Mouse (Mus musculus) midbrain, postnatal 0 days (tissue): ENCODE measurements around the gene Echdc3. TPM values are rescaled to one million over a fixed set of nuclear protein-coding genes. Genes with fewer than 3 reads are reported as not detected.
A peak's percentile ranks its signal among the peaks of the same experiment; 100 is the strongest.

ENCODE experiments used
- ATAC-seq: fragments of 200-750 bp; cut with Nextera tagmentation; 2 replicates; pipeline ENCODE4 v1.8.0; 2017; ENCODE audit warnings: moderate number of reproducible peaks, mild to moderate bottlenecking, moderate TSS enrichment, moderate library complexity; ENCODE audit not compliant: low FRiP score
- DNase-seq: peaks from one replicate; pipeline ENCODE4 v3.0.0-alpha.2; 2015; ENCODE audit warnings: low spot score
- H3K27ac ChIP-seq: fragments of 300-500 bp; sonication (generic); 2 replicates; pipeline ENCODE4 v1.5.1; 2014; ENCODE audit warnings: low read depth, mild to moderate bottlenecking, low read length, mixed read lengths
- H3K27me3 ChIP-seq: fragments of 300-500 bp; sonication (generic); 2 replicates; pipeline ENCODE4 v1.6.1; 2014; ENCODE audit warnings: low read length, control low read depth, mixed read lengths; ENCODE audit not compliant: insufficient read depth
- H3K36me3 ChIP-seq: fragments of 300-500 bp; sonication (generic); 2 replicates; pipeline ENCODE4 v1.6.1; 2014; ENCODE audit warnings: low read length, control low read depth, mixed read lengths; ENCODE audit not compliant: insufficient read depth
- H3K4me1 ChIP-seq: fragments of 300-500 bp; sonication (generic); 2 replicates; pipeline ENCODE4 v1.6.1; 2014; ENCODE audit warnings: mild to moderate bottlenecking, control low read depth, antibody characterized with exemption, low read length, mixed read lengths; ENCODE audit not compliant: insufficient read depth
- H3K4me2 ChIP-seq: fragments of 300-500 bp; sonication (generic); 2 replicates; pipeline ENCODE4 v1.6.1; 2014; ENCODE audit warnings: low read depth, mild to moderate bottlenecking, low read length, mixed read lengths; ENCODE audit not compliant: poor library complexity, severe bottlenecking
- H3K4me3 ChIP-seq: fragments of 300-500 bp; sonication (generic); 2 replicates; pipeline ENCODE4 v1.5.1; 2014; ENCODE audit warnings: low read depth, mild to moderate bottlenecking, low read length, moderate library complexity
- H3K9ac ChIP-seq: fragments of 300-500 bp; sonication (generic); replicated peaks from 2 replicates; pipeline ENCODE4 v1.6.1; 2014; ENCODE audit warnings: mild to moderate bottlenecking, low read length, moderate library complexity, mixed read lengths; ENCODE audit not compliant: poor library complexity, severe bottlenecking
- H3K9me3 ChIP-seq: fragments of 300-500 bp; sonication (generic); 2 replicates; pipeline ENCODE4 v1.6.1; 2016; ENCODE audit warnings: low read length, control low read depth
- CTCF ChIP-seq: IDR thresholded peaks from 2 replicates; pipeline ENCODE4 v1.5.1; 2016; ENCODE audit warnings: antibody characterized with exemption, mild to moderate bottlenecking
- WGBS: fragments of 180-500 bp; shearing (Covaris S2); extraction: QIAGEN DNeasy Blood & Tissue Kit; methylation state at CpG from one replicate; pipeline ENCODE4 v1.1.7; 2014; 5-methylcytosine and 5-hydroxymethylcytosine counted together
- polyA plus RNA-seq: library from polyadenylated mRNA; unstranded; fragments of >200 nt; fragmentation: Nextera tagmentation; extraction: Ambion mirVana; gene quantifications from 2 replicates; pipeline ENCODE4 v1.2.1, GENCODE M21; 2015
- total RNA-seq: library from RNA; depleted of rRNA; stranded (reverse); fragments of >200 nt; gene quantifications from 2 replicates; pipeline ENCODE4 v1.2.3, GENCODE M21; 2014

Echdc3 gene
- total and polyA plus RNA-seq, 2 experiments from 2014 or later = 1.0 to 1.5 TPM

DNA sequence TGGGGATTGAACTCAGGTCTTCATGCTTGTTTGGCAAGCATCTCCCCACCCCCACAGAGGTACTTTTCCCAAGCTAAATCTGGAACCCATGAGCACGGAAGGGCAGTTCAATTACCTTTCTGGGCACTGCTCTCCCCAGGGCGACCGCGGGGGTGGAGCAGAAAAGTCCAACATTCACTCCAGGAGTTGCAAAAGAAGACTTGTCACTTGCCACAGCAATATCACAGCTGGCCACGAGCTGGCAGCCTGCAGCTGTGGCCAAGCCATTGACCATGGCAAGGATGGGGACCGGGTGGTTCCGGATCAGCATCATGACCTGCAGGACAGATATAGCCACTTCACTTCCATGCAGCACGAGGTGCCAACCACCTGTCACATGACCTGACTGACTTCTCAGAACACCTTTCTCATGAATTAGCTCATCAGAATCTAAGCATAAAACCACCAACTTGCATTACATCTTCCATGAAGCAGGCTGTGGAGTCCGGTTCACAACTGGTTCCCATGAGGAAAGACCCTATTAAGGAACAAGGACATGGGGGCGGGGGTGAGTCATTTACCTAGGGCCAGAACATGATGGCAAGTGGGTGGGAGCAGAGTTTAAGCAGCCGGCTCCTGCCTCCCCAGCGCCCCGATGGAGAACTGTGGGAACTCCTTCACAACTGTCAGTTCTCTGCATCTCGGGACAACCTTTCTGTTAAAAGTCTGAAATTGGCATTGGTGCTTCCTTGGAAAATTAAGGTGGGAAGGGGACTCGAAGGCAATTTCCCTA is 17.2 kb downstream of the Echdc3 start:
- Histone ChIP-seq H3K9me3 (no peaks in the 10 kb centered on the region), H3K36me3 (no peaks in the 10 kb centered on the region), H3K4me3 (no peak overlapping the region), H3K27ac (no peak overlapping the region), H3K9ac (no peak overlapping the region), H3K27me3 (no peaks in the 10 kb centered on the region), H3K4me2 (no peak overlapping the region), H3K4me1 (peaks cover 9% of the 10 kb centered on the region)
- DNase-seq (no peak), ATAC-seq (no peak)
- TF ChIP-seq CTCF = peak; percentile 14; the same call in 1 of the 2 replicates
- 72% methylated on average over 15 of the region's 15 CpGs for WGBS

DNA sequence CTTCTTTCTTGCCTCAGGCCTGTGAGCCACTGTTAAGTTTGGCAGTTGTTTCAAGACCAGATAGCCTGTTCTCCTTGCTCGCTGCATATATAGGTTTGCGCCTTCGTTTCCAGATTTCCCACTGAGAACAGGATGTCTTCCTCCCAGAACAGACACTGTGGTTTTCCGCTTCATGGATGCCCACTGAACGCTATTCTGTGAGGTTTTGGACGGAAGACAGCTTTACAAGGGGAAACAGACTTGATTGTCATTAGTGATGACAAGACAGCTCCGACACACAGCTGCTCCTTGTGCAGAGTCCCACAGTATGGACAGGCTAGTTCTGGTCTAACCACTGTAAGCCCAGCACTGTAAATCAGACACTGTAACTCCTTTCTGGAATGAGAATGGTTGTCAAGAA is 18.3 kb downstream of the Echdc3 start:
- no peak overlapping the region for H3K4me3 ChIP-seq
- 66% methylated on average over 7 of the region's 7 CpGs for WGBS
- H3K27me3 ChIP-seq = no peaks in the 10 kb centered on the region
- DNase-seq (peak; percentile 27), ATAC-seq (no peak)
- no peaks in the 10 kb centered on the region for H3K9me3 ChIP-seq
- no peak for TF ChIP-seq CTCF
- H3K4me1 ChIP-seq = peaks cover 9% of the 10 kb centered on the region
- no peak overlapping the region for H3K4me2 ChIP-seq
- no peak overlapping the region for H3K9ac ChIP-seq
- no peaks in the 10 kb centered on the region for H3K36me3 ChIP-seq
- H3K27ac ChIP-seq = no peak overlapping the region

DNA sequence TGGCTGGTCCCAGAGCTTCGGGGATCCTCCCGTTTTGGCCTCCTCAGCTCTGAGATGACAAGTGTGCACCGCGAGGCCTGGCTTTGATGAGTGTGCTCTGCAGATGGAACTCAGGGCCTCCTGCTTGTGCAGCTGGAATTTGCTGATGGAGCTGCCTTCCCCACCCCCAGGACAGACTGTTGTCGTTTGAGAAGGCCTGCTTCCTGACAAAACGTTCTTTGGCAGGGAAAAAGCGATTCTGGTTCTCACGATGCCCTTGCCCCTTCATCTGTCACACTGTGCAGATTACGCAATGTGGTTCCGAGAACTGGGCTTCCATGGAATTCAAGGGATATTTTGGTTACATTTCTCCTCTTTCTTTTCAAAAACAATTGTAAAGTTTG is 19.3 kb downstream of the Echdc3 start:
- H3K9ac ChIP-seq = no peak overlapping the region
- no peak for DNase-seq
- peaks cover 9% of the 10 kb centered on the region for H3K4me1 ChIP-seq
- 68% methylated on average over 10 of the region's 10 CpGs for WGBS
- H3K27me3 ChIP-seq = no peaks in the 10 kb centered on the region
- no peaks in the 10 kb centered on the region for H3K9me3 ChIP-seq
- no peak overlapping the region for H3K27ac ChIP-seq
- H3K36me3 ChIP-seq = no peaks in the 10 kb centered on the region
- H3K4me2 ChIP-seq = no peak overlapping the region
- H3K4me3 ChIP-seq = no peak overlapping the region
- no peak for TF ChIP-seq CTCF
- ATAC-seq = no peak

DNA sequence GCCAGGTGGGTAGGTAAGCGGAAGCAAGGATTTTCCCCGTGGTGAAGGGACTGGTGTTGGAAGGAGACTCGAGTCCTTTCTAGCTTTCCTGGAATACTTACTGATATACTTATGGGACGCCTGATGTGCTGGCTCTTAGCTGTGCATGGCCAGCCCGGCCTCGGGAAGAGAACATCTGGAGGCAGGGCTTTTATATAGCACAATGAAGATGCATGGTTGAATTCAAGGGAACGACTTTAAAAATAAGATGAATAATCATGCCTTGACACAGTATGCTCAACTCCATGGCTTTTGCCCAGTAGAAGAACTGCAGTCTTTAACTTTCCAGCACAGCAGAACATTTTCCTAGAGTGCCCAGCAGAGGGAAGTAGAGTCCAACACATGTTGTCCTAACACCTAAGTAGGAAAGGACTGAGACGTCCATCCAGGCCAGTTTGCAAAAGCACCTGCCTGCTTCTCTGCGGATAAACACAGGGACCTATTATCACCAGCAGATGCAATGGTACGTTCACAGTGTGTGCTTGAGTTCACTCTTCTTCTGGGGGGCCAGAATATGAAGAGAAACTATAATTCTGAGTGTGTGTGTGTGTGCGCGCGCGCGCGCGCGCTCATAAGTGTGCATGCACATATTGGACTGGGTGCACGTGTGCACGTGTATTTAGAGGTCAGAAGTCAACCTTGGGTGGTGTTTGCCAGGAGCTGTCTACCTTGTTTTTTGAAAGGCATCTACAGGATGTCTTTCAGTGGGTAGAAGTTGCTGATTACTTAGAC is 19.8 kb downstream of the Echdc3 start:
- peak; percentile 93 for DNase-seq
- ATAC-seq = peak; percentile 48; the same call in 1 of the 2 replicates
- H3K27me3 ChIP-seq = no peaks in the 10 kb centered on the region
- no peak overlapping the region for H3K4me3 ChIP-seq
- peaks cover 9% of the 10 kb centered on the region for H3K4me1 ChIP-seq
- no peak overlapping the region for H3K27ac ChIP-seq
- peak; percentile 93 for TF ChIP-seq CTCF
- H3K4me2 ChIP-seq = no peak overlapping the region
- no peaks in the 10 kb centered on the region for H3K36me3 ChIP-seq
- 73% methylated on average over 20 of the region's 20 CpGs for WGBS
- no peak overlapping the region for H3K9ac ChIP-seq
- no peaks in the 10 kb centered on the region for H3K9me3 ChIP-seq

DNA sequence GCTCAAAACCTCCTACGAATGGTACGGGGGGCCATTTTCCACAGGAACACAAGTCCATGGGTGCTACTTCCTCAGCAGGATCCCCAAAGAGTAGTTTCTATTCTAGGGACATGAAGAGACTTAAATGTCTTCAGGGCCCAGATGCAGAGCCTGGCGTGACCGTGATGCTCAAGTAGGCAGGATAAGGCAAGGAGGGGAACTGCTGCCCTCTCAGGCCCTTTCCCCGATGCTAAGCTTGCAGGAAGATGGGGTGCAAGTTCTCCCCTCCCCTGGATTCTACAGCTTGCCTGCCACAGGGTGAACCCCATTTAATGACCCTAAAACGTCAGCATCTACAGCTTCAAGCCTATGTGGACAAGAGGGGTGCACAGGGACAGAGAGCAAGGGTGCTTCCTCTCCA is 22.8 kb downstream of the Echdc3 start:
- WGBS = 88% methylated on average over 6 of the region's 6 CpGs
- no peaks in the 10 kb centered on the region for H3K9me3 ChIP-seq
- DNase-seq (no peak), ATAC-seq (no peak)
- no peak overlapping the region for H3K4me3 ChIP-seq
- TF ChIP-seq CTCF = no peak
- H3K4me2 ChIP-seq = no peak overlapping the region
- no peak overlapping the region for H3K9ac ChIP-seq
- no peak overlapping the region for H3K27ac ChIP-seq
- peaks cover 10% of the 10 kb centered on the region for H3K4me1 ChIP-seq
- H3K36me3 ChIP-seq = no peaks in the 10 kb centered on the region
- H3K27me3 ChIP-seq = no peaks in the 10 kb centered on the region

DNA sequence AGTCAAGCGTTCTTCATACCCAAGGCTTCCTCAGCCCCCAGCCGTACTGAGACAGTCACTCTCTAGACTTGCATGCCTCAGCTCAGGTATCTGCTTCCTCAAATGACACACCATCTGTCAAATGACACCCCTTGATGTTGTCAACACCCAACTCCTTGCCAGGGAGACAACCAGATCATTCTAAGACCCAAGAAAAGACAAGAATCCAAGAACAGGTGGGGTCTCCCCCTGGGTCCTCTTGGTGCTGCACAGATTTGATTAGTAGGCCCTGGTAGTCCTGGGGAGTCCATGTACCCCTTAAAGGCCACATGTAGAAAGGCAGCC is 23.2 kb downstream of the Echdc3 start:
- no peaks in the 10 kb centered on the region for H3K27me3 ChIP-seq
- TF ChIP-seq CTCF = no peak
- H3K9ac ChIP-seq = no peak overlapping the region
- WGBS = 96% methylated on average over 2 of the region's 2 CpGs
- no peak overlapping the region for H3K4me3 ChIP-seq
- no peak overlapping the region for H3K4me2 ChIP-seq
- DNase-seq (no peak), ATAC-seq (no peak)
- H3K9me3 ChIP-seq = no peaks in the 10 kb centered on the region
- H3K4me1 ChIP-seq = peaks cover 10% of the 10 kb centered on the region
- H3K27ac ChIP-seq = no peak overlapping the region
- H3K36me3 ChIP-seq = no peaks in the 10 kb centered on the region
